15 mouse cellular contexts compared by ENCODE assay signal in the genomic region with DNA sequence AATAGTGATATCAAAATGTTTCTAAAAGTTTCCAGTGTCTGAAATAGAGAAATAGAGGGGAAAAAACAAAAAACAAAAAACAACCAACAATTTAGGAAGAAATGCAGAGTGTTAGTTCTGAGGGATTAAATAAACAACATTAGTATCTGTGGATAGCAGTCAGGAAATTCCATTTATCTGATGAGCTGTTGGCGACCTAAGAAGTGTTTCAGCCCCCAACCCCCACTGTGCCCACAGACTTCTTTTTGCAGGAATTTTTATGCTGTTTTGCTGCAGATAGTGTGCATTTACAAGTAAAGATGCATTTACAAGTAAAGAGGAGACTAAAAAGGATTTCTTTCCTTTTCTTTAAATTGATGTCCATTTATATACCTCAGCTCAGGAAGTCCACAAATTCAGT.
DNase-seq lines count a peak whose midpoint lies in the region; ATAC-seq and TF ChIP-seq lines count a peak whose summit lies in the region.
"Had no signal": no experiment of that assay in that cellular context is flagged by ENCODE, and none has a peak within 500 bp of the region (broad histone marks: within the 10 kb centered on the region; RNA-seq: fewer than 3 reads in every experiment).

No protein-coding gene starts in this region.

- no peak overlapping the region for H3K9ac ChIP-seq in heart, embryonic 12.5 days
- H3K9ac ChIP-seq in lung, embryonic 16.5 days (ENCODE audit: low read length) = no peak overlapping the region
- no peak overlapping the region for H3K9ac ChIP-seq in limb, embryonic 11.5 days (ENCODE audit: low read length)
- H3K9ac ChIP-seq: embryonic facial prominence, embryonic 15.5 days; forebrain, embryonic 15.5 days; hindbrain, embryonic 15.5 days; liver, embryonic 12.5 days had no signal

- no peaks in the 10 kb centered on the region for H3K9me3 ChIP-seq in heart, embryonic 12.5 days (replicated peaks)
- H3K9me3 ChIP-seq in lung, embryonic 16.5 days (ENCODE audit: control insufficient read depth, low read length) = no peaks in the 10 kb centered on the region
- H3K9me3 ChIP-seq in limb, embryonic 11.5 days (ENCODE audit: control insufficient read depth, low read length) = no peaks in the 10 kb centered on the region
- H3K9me3 ChIP-seq: embryonic facial prominence, embryonic 15.5 days; forebrain, embryonic 15.5 days; hindbrain, embryonic 15.5 days; liver, embryonic 12.5 days had no signal

- TF ChIP-seq CTCF in lung, adult 2 months (IDR thresholded peaks at IDR 0.05; ENCODE audit: insufficient read depth, low read length) = no peak

- peaks cover 11% of the 10 kb centered on the region; the same call in 1 of the 2 replicates for H3K4me1 ChIP-seq in heart, embryonic 12.5 days (replicated peaks)
- peaks cover 36% of the 10 kb centered on the region for H3K4me1 ChIP-seq in lung, embryonic 16.5 days (replicated peaks; ENCODE audit: control insufficient read depth, insufficient read depth, low read length)
- H3K4me1 ChIP-seq in lung, adult 2 months (ENCODE audit: control insufficient read depth, insufficient read depth, low read length) = peaks cover 11% of the 10 kb centered on the region
- peaks cover 29% of the 10 kb centered on the region for H3K4me1 ChIP-seq in limb, embryonic 11.5 days (ENCODE audit: control insufficient read depth, insufficient read depth, low read length)
- H3K4me1 ChIP-seq: embryonic facial prominence, embryonic 15.5 days; forebrain, embryonic 15.5 days; hindbrain, embryonic 15.5 days; liver, embryonic 12.5 days had no signal

- intact Hi-C loops in left cerebral cortex, postnatal 14 days (cut with DNase I) = no loop called here

- no peaks in the 10 kb centered on the region for H3K36me3 ChIP-seq in heart, embryonic 12.5 days
- no peaks in the 10 kb centered on the region for H3K36me3 ChIP-seq in lung, embryonic 16.5 days (ENCODE audit: control insufficient read depth, insufficient read depth, low read length)
- H3K36me3 ChIP-seq in limb, embryonic 11.5 days (ENCODE audit: control insufficient read depth, insufficient read depth, low read length) = no peaks in the 10 kb centered on the region
- H3K36me3 ChIP-seq: embryonic facial prominence, embryonic 15.5 days; forebrain, embryonic 15.5 days; hindbrain, embryonic 15.5 days; liver, embryonic 12.5 days had no signal

- H3K4me3 ChIP-seq in heart, embryonic 12.5 days = no peak overlapping the region
- no peak overlapping the region for H3K4me3 ChIP-seq in lung, embryonic 16.5 days (ENCODE audit: low read length)
- H3K4me3 ChIP-seq in lung, adult 2 months (replicated peaks; ENCODE audit: extremely low read depth, low read depth, low read length) = no peak overlapping the region
- H3K4me3 ChIP-seq in limb, embryonic 11.5 days (ENCODE audit: low read depth, low read length) = no peak overlapping the region
- H3K4me3 ChIP-seq: embryonic facial prominence, embryonic 15.5 days; forebrain, embryonic 15.5 days; hindbrain, embryonic 15.5 days; liver, embryonic 12.5 days had no signal

- H3K4me2 ChIP-seq in heart, embryonic 12.5 days = 0 out of 2 replicates have a peak overlapping the region, but pooled peaks have one; percentile 29
- peak overlapping the region; percentile 44; the same call in 1 of the 2 replicates for H3K4me2 ChIP-seq in lung, embryonic 16.5 days (ENCODE audit: low read depth, low read length)
- no peak overlapping the region for H3K4me2 ChIP-seq in limb, embryonic 11.5 days (ENCODE audit: low read depth, severe bottlenecking)
- H3K4me2 ChIP-seq: forebrain, embryonic 15.5 days; hindbrain, embryonic 15.5 days had no signal

- 19% methylated on average over 1 of the region's 1 CpGs for WGBS in heart, embryonic 12.5 days
- 10% methylated on average over 1 of the region's 1 CpGs for WGBS in lung, embryonic 16.5 days
- WGBS in lung, adult 2 months = 7% methylated on average over 1 of the region's 1 CpGs
- 14% methylated on average over 1 of the region's 1 CpGs for WGBS in limb, embryonic 11.5 days

- DNase-seq in heart, postnatal 4 days = no peak
- DNase-seq in lung, adult 2 months = no peak
- no peak for DNase-seq in limb, embryonic 11.5 days (ENCODE audit: low spot score)
- DNase-seq in left cerebral cortex, postnatal 14 days (ENCODE audit: low spot score in 2 of 2) = no peak
- DNase-seq: cerebellum, adult 9-10 months; layer of hippocampus, postnatal 36 days; right cerebral cortex, postnatal 14 days; thymus, postnatal 36 days had no signal

- no peak for TF ChIP-seq POLR2A in lung, adult 2 months (IDR thresholded peaks at IDR 0.05; ENCODE audit: borderline replicate concordance, extremely low read depth, low read depth, low read length)

- no peak for ATAC-seq in heart, embryonic 12.5 days (ENCODE audit: insufficient number of reproducible peaks, low FRiP score)
- peak; percentile 69 for ATAC-seq in lung, embryonic 16.5 days (ENCODE audit: low read depth)
- ATAC-seq in limb, embryonic 11.5 days (ENCODE audit: insufficient number of reproducible peaks, low FRiP score, low TSS enrichment, low read depth) = no peak
- no peak for ATAC-seq in granulocyte monocyte progenitor cell, adult 5-6 weeks (replicated peaks; ENCODE audit: poor library complexity, severe bottlenecking)
- ATAC-seq: forebrain, embryonic 15.5 days; liver, embryonic 12.5 days had no signal

- no peaks in the 10 kb centered on the region for H3K27me3 ChIP-seq in heart, embryonic 12.5 days (replicated peaks)
- no peaks in the 10 kb centered on the region for H3K27me3 ChIP-seq in lung, embryonic 16.5 days (ENCODE audit: control insufficient read depth, insufficient read depth, low read depth, low read length)
- no peaks in the 10 kb centered on the region for H3K27me3 ChIP-seq in limb, embryonic 11.5 days (ENCODE audit: control insufficient read depth, insufficient read depth, low read length)
- H3K27me3 ChIP-seq: forebrain, embryonic 15.5 days; hindbrain, embryonic 15.5 days; liver, embryonic 12.5 days had no signal

- peak overlapping the region; percentile 73 for H3K27ac ChIP-seq in heart, embryonic 12.5 days (ENCODE audit: poor library complexity, severe bottlenecking)
- H3K27ac ChIP-seq in lung, embryonic 16.5 days (ENCODE audit: low read length) = peak overlapping the region; percentile 71
- H3K27ac ChIP-seq in limb, embryonic 11.5 days (replicated peaks; ENCODE audit: low read depth, low read length) = peak overlapping the region; percentile 94
- H3K27ac ChIP-seq: embryonic facial prominence, embryonic 15.5 days; forebrain, embryonic 15.5 days; hindbrain, embryonic 15.5 days had no signal
